Mouse (Mus musculus): ENCODE data around the gene Gm20388. TPM values are rescaled to one million over a fixed set of nuclear protein-coding genes. Genes with fewer than 3 reads are reported as not detected.

The Gm20388 gene
- polyA plus RNA-seq, 1 experiment from 2014 or later, result 5.5 TPM

DNA sequence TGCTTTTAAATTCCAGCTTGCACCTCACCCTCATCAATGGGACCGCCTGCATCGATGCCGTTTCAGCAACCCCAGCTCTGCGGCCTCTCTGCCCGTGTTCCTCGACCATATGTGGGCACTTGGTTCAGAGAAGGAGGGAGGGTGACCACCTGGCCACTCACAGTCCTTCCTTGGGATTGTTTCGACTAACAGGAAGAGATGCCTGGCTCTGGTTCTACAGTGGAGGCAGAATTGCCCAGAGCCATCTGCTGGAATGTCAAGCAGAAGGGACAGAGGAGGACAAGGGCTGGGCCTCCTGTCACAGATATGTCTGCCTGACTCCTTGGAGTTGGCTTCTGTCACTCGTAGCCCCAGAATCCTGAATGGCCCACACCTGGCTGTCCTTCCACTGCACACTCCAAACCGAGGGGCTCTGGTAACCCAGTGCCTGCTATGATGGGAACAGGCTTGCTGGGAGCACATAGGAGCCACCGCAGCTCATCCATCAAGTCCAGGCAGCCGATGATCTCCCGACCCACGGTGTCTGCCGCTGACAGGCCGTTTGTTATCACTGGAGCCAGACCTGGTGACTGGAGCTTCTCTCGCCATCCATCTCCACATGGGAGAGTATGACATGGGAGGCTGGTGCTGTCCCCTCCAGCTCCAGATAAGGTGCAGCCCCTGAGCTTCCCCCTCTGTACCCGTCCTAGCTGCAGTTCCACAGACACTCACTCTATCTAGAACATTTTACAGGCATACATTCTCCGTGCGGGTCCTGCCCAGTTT is 2774.6 kb downstream of the Gm20388 start:
- no peak overlapping the region for H3K4me3 ChIP-seq
- peaks cover 43% of the 10 kb centered on the region for H3K27me3 ChIP-seq (ENCODE audit: poor library complexity, severe bottlenecking)
- no peaks in the 10 kb centered on the region for H3K9me3 ChIP-seq
- DNase-seq (ENCODE audit: extremely low spot score, low spot score), result no peak
- peaks cover 2% of the 10 kb centered on the region; the same call in 1 of the 2 replicates for H3K4me1 ChIP-seq
- no peaks in the 10 kb centered on the region for H3K36me3 ChIP-seq (replicated peaks)
- no peak overlapping the region for H3K27ac ChIP-seq
- 85% methylated on average over 19 of the region's 19 CpGs for WGBS

DNA sequence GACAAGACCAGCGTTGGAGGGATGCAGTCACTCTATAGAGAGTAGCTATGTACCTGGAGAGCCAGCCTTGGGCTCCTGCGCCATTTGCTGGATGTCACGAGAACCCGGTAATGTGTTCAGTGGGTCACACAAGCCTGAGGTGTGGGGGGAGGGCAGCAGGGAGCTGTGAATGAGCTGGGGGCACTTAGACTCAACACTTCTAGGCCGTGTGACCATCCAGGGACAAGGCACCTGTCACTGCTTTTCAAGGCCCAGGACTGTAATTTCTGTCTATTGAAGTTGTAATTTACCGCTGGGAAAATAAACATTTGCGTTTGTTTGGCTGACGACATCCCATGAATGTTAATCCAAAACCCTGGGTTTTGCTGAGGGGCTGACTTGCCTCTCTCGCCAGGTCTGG is 2776.2 kb downstream of the Gm20388 start:
- H3K4me3 ChIP-seq, result no peak overlapping the region
- H3K27me3 ChIP-seq (ENCODE audit: poor library complexity, severe bottlenecking), result peaks cover 34% of the 10 kb centered on the region
- no peaks in the 10 kb centered on the region for H3K36me3 ChIP-seq (replicated peaks)
- no peak overlapping the region for H3K27ac ChIP-seq
- DNase-seq (ENCODE audit: extremely low spot score, low spot score), result no peak
- no peaks in the 10 kb centered on the region for H3K9me3 ChIP-seq
- WGBS, result 85% methylated on average over 9 of the region's 9 CpGs
- H3K4me1 ChIP-seq, result no peaks in the 10 kb centered on the region

DNA sequence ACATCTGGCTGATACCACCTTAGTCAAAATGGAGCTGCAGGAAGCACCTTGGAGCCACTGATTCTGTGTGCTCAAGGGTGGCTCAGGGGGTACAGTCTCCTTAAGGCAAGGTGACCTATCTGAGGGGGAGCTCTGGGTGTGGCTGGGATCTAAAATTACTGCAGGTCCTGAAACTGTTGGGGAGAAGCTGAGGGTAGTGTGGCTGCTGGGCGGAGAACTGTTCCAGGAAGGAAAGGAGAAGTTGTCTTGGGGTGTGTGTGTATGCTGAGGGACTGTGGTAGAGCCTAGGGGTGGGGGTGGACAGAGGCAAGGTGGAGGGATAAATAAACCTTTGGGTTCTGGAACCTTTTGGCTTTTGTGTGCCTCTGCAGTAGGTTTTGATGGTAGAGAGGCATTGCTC is 2778.7 kb downstream of the Gm20388 start:
- Histone ChIP-seq H3K4me3 (no peak overlapping the region), H3K9me3 (no peaks in the 10 kb centered on the region), H3K36me3 (replicated peaks) (no peaks in the 10 kb centered on the region), H3K27me3 (ENCODE audit: poor library complexity, severe bottlenecking) (peaks cover 28% of the 10 kb centered on the region), H3K4me1 (no peaks in the 10 kb centered on the region), H3K27ac (no peak overlapping the region)
- no peak for DNase-seq (ENCODE audit: extremely low spot score, low spot score)
- 78% methylated on average over 1 of the region's 1 CpGs for WGBS

GRCm38 (mm10) chr8:122691018-122691417 is 2780.4 kb downstream of the Gm20388 start:
- no peak for DNase-seq (ENCODE audit: extremely low spot score, low spot score)
- 81% methylated on average over 6 of the region's 6 CpGs for WGBS
- H3K27ac ChIP-seq, result no peak overlapping the region
- peaks cover 16% of the 10 kb centered on the region for H3K27me3 ChIP-seq (ENCODE audit: poor library complexity, severe bottlenecking)
- H3K36me3 ChIP-seq (replicated peaks), result no peaks in the 10 kb centered on the region
- no peak overlapping the region for H3K4me3 ChIP-seq
- H3K9me3 ChIP-seq, result no peaks in the 10 kb centered on the region
- 0 out of 2 replicates have a peak, but pooled peaks cover 4% of the 10 kb centered on the region for H3K4me1 ChIP-seq

- Histone ChIP-seq H3K27ac (no peak overlapping the region), H3K27me3 (ENCODE audit: poor library complexity, severe bottlenecking) (0 out of 2 replicates have a peak, but pooled peaks cover 12% of the 10 kb centered on the region), H3K36me3 (replicated peaks) (no peaks in the 10 kb centered on the region), H3K9me3 (no peaks in the 10 kb centered on the region), H3K4me3 (no peak overlapping the region), H3K4me1 (0 out of 2 replicates have a peak, but pooled peaks cover 6% of the 10 kb centered on the region)
- 86% methylated on average over 8 of the region's 8 CpGs for WGBS
- DNase-seq (ENCODE audit: extremely low spot score, low spot score), result no peak
These were observed 2781.5 kb downstream of the Gm20388 start for GRCm38 (mm10) chr8:122692152-122692551.

- Histone ChIP-seq H3K27me3 (ENCODE audit: poor library complexity, severe bottlenecking) (0 out of 2 replicates have a peak, but pooled peaks cover 15% of the 10 kb centered on the region), H3K4me1 (peaks cover 21% of the 10 kb centered on the region), H3K27ac (no peak overlapping the region), H3K9me3 (no peaks in the 10 kb centered on the region), H3K4me3 (no peak overlapping the region), H3K36me3 (replicated peaks) (no peaks in the 10 kb centered on the region)
- 67% methylated on average over 7 of the region's 7 CpGs for WGBS
- DNase-seq (ENCODE audit: extremely low spot score, low spot score), result no peak
These were observed 2784.9 kb downstream of the Gm20388 start for GRCm38 (mm10) chr8:122695438-122696042.

GRCm38 (mm10) chr8:122697181-122697581 is 2786.5 kb downstream of the Gm20388 start:
- no peak for DNase-seq (ENCODE audit: extremely low spot score, low spot score)
- Histone ChIP-seq H3K27me3 (ENCODE audit: poor library complexity, severe bottlenecking) (0 out of 2 replicates have a peak, but pooled peaks cover 5% of the 10 kb centered on the region), H3K36me3 (replicated peaks) (no peaks in the 10 kb centered on the region), H3K4me1 (peaks cover 29% of the 10 kb centered on the region), H3K4me3 (0 out of 2 replicates have a peak overlapping the region, but pooled peaks have one; percentile 33), H3K9me3 (no peaks in the 10 kb centered on the region), H3K27ac (no peak overlapping the region)
- WGBS, result 91% methylated on average over 3 of the region's 3 CpGs

GRCm38 (mm10) chr8:122697586-122697985 is 2786.9 kb downstream of the Gm20388 start:
- Histone ChIP-seq H3K36me3 (replicated peaks) (no peaks in the 10 kb centered on the region), H3K4me1 (peaks cover 29% of the 10 kb centered on the region), H3K4me3 (peak overlapping the region; percentile 33), H3K27ac (no peak overlapping the region), H3K9me3 (no peaks in the 10 kb centered on the region), H3K27me3 (ENCODE audit: poor library complexity, severe bottlenecking) (0 out of 2 replicates have a peak, but pooled peaks cover 3% of the 10 kb centered on the region)
- 87% methylated on average over 6 of the region's 6 CpGs for WGBS
- no peak for DNase-seq (ENCODE audit: extremely low spot score, low spot score)

GRCm38 (mm10) chr8:122698254-122698768 is 2787.7 kb downstream of the Gm20388 start:
- peak overlapping the region; percentile 33 for H3K4me3 ChIP-seq
- H3K36me3 ChIP-seq (replicated peaks), result no peaks in the 10 kb centered on the region
- peak overlapping the region; percentile 42; the same call in 1 of the 2 replicates for H3K27ac ChIP-seq
- no peaks in the 10 kb centered on the region for H3K9me3 ChIP-seq
- H3K27me3 ChIP-seq (ENCODE audit: poor library complexity, severe bottlenecking), result 0 out of 2 replicates have a peak, but pooled peaks cover 3% of the 10 kb centered on the region
- DNase-seq (ENCODE audit: extremely low spot score, low spot score), result no peak
- H3K4me1 ChIP-seq, result peaks cover 29% of the 10 kb centered on the region
- 81% methylated on average over 5 of the region's 5 CpGs for WGBS

- H3K27ac ChIP-seq, result peak within 1 kb of the TSS; percentile 42
- 0 out of 2 replicates have a peak, but pooled peaks cover 3% of the 10 kb centered on the region for H3K27me3 ChIP-seq (ENCODE audit: poor library complexity, severe bottlenecking)
- 64% methylated on average over 13 of the region's 13 CpGs for WGBS
- H3K36me3 ChIP-seq (replicated peaks), result no peaks in the 10 kb centered on the region
- no peaks in the 10 kb centered on the region for H3K9me3 ChIP-seq
- no peak for DNase-seq (ENCODE audit: extremely low spot score, low spot score)
- peaks cover 29% of the 10 kb centered on the region for H3K4me1 ChIP-seq
- H3K4me3 ChIP-seq, result peak within 1 kb of the TSS; percentile 33
These were observed 2788.4 kb downstream of the Gm20388 start, which contains the start of gene Cbfa2t3 for GRCm38 (mm10) chr8:122699005-122699492. Gene Cbfa2t3, minus strand, starts transcription at chr8:122699109.

DNA sequence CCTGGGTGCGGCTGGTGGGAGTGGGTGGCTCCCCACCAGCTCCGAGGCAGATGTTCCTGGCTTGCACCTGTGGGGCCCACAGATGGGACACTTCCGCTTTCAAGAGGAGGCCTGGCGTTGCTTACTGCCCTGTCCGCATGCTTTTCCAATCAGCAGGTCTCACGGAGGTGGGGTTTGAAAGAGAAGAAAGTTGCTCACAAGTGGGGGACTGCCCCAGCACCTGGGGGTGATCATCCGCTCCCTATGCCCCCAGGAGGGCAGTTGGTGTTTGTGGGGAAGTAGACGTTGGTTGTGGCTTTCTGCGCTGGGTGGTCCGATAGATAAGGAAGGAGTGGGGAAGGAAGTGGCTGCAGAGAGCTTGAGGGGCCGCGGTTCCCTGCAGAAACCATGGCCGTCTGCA is 2790.0 kb downstream of the Gm20388 start:
- H3K4me1 ChIP-seq, result peaks cover 32% of the 10 kb centered on the region
- H3K4me3 ChIP-seq, result no peak overlapping the region
- H3K27me3 ChIP-seq (ENCODE audit: poor library complexity, severe bottlenecking), result 0 out of 2 replicates have a peak, but pooled peaks cover 3% of the 10 kb centered on the region
- H3K9me3 ChIP-seq, result no peaks in the 10 kb centered on the region
- H3K36me3 ChIP-seq (replicated peaks), result no peaks in the 10 kb centered on the region
- peak overlapping the region; percentile 45; the same call in 1 of the 2 replicates for H3K27ac ChIP-seq
- WGBS, result 72% methylated on average over 13 of the region's 13 CpGs
- no peak for DNase-seq (ENCODE audit: extremely low spot score, low spot score)

- 0 out of 2 replicates have a peak, but pooled peaks cover 3% of the 10 kb centered on the region for H3K27me3 ChIP-seq (ENCODE audit: poor library complexity, severe bottlenecking)
- 90% methylated on average over 12 of the region's 12 CpGs for WGBS
These were observed 2791.0 kb downstream of the Gm20388 start for GRCm38 (mm10) chr8:122701441-122702185.

More at GRCm38 (mm10) chr8:122701441-122702185, 2791.0 kb downstream of the Gm20388 start:
- Histone ChIP-seq H3K4me1 (peaks cover 39% of the 10 kb centered on the region), H3K4me3 (no peak overlapping the region), H3K27ac (no peak overlapping the region), H3K36me3 (replicated peaks) (no peaks in the 10 kb centered on the region), H3K9me3 (no peaks in the 10 kb centered on the region)
- DNase-seq (ENCODE audit: extremely low spot score, low spot score), result no peak
